Mouse (Mus musculus): ENCODE measurements around the gene Znfx1.

Gene Znfx1

DNA sequence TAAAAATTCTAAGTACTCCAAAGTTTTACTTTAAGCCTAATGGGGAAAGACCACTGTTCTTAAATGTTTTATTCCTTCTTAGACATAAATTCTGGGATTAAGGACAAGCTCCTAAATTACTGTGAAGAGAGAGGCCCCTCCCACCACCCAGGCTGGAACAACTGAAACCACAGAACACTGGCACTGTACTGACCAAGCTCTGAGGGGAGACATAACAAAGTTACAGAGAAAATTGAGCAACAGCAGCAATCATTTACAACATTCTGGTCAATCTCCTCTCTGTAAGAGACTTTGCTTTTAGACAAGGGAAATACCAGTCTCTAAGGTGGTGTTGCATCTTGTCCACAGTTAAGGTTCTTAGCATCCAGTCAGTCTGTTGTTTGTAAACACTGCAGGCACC, 70.9 kb downstream of the Znfx1 start:
- no peak for DNase-seq

GRCm38 (mm10) chr2:166990861-166991260, 72.0 kb downstream of the Znfx1 start:
- DNase-seq: no peak

Data from layer of hippocampus, adult 9-11 months (tissue).